Mouse (Mus musculus) lung, adult 2 months (tissue): ENCODE measurements around the gene Myo15.

Experiments used
- CTCF ChIP-seq: fragments of 200-500 bp; IDR thresholded peaks from 2 replicates; pipeline ENCODE4 v1.5.1; 2011; ENCODE audit warnings: mild to moderate bottlenecking, low read length, control low read depth; ENCODE audit not compliant: insufficient read depth
- POLR2A ChIP-seq: fragments of 200-500 bp; IDR thresholded peaks from 2 replicates; pipeline ENCODE4 v1.6.1; 2011; ENCODE audit warnings: low read depth, mild to moderate bottlenecking, control low read depth, low read length, borderline replicate concordance; ENCODE audit errors: extremely low read depth

- TF ChIP-seq CTCF (no peak), POLR2A (no peak)
Measured at GRCm38 (mm10) chr11:60511893-60512292, 42.8 kb downstream of the Myo15 start.
